Mouse (Mus musculus) lung, postnatal 0 days (tissue): ENCODE measurements around the gene Cyren. TPM values are rescaled to one million over a fixed set of nuclear protein-coding genes. Genes with fewer than 3 reads are reported as not detected.

Experiments used
- ATAC-seq: fragments of 200-750 bp; cut with Nextera tagmentation; 2 replicates; pipeline ENCODE4 v1.8.0; 2017; ENCODE audit warnings: moderate library complexity
- DNase-seq: peaks from one replicate; pipeline ENCODE4 v3.0.0-alpha.2; 2016; ENCODE audit warnings: low spot score
- H3K27ac ChIP-seq: fragments of 300-500 bp; sonication (generic); 2 replicates; pipeline ENCODE4 v1.5.1; 2014; ENCODE audit warnings: antibody characterized with exemption, mild to moderate bottlenecking, low read length, mixed read lengths
- H3K27me3 ChIP-seq: fragments of 300-500 bp; sonication (generic); replicated peaks from 2 replicates; pipeline ENCODE4 v1.6.1; 2014; ENCODE audit warnings: low read length, mixed read lengths; ENCODE audit not compliant: insufficient read depth
- H3K36me3 ChIP-seq: fragments of 300-500 bp; sonication (generic); 2 replicates; pipeline ENCODE4 v1.6.1; 2014; ENCODE audit warnings: low read length, mixed read lengths; ENCODE audit not compliant: insufficient read depth
- H3K4me1 ChIP-seq: fragments of 300-500 bp; sonication (generic); 2 replicates; pipeline ENCODE4 v1.6.1; 2014; ENCODE audit warnings: antibody characterized with exemption, low read depth, low read length, mixed read lengths; ENCODE audit not compliant: insufficient read depth
- H3K4me2 ChIP-seq: fragments of 300-500 bp; sonication (generic); replicated peaks from 2 replicates; pipeline ENCODE4 v1.6.1; 2014; ENCODE audit warnings: low read depth, mild to moderate bottlenecking, low read length, moderate library complexity, mixed read lengths
- H3K4me3 ChIP-seq: fragments of 300-500 bp; sonication (generic); 2 replicates; pipeline ENCODE4 v1.5.1; 2014; ENCODE audit warnings: low read depth, low read length
- H3K9ac ChIP-seq: fragments of 300-500 bp; sonication (generic); replicated peaks from 2 replicates; pipeline ENCODE4 v1.6.1; 2014; ENCODE audit warnings: low read depth, mild to moderate bottlenecking
- H3K9me3 ChIP-seq: fragments of 300-500 bp; sonication (generic); 2 replicates; pipeline ENCODE4 v1.6.1; 2016; ENCODE audit warnings: low read length, mixed read lengths
- CTCF ChIP-seq: IDR thresholded peaks from 2 replicates; pipeline ENCODE4 v1.5.1; 2016; ENCODE audit warnings: antibody characterized with exemption, mild to moderate bottlenecking
- EP300 ChIP-seq: IDR thresholded peaks from 2 replicates; pipeline ENCODE4 v1.6.1; 2016; ENCODE audit warnings: antibody characterized with exemption, mild to moderate bottlenecking, control low read depth
- whole genome bisulfite sequencing: fragments of 180-500 bp; shearing (Covaris S2); extraction: QIAGEN DNeasy Blood & Tissue Kit; methylation state at CpG from one replicate; pipeline ENCODE4 v1.1.7; 2014; 5-methylcytosine and 5-hydroxymethylcytosine counted together
- polyA plus RNA-seq: library from polyadenylated mRNA; unstranded; fragments of >200 nt; fragmentation: Nextera tagmentation; extraction: Ambion mirVana; gene quantifications from 2 replicates; pipeline ENCODE4 v1.2.1, GENCODE M21; 2015

Gene Cyren
- polyA plus RNA-seq, 1 experiment from 2014 or later, result 12.6 TPM

DNA sequence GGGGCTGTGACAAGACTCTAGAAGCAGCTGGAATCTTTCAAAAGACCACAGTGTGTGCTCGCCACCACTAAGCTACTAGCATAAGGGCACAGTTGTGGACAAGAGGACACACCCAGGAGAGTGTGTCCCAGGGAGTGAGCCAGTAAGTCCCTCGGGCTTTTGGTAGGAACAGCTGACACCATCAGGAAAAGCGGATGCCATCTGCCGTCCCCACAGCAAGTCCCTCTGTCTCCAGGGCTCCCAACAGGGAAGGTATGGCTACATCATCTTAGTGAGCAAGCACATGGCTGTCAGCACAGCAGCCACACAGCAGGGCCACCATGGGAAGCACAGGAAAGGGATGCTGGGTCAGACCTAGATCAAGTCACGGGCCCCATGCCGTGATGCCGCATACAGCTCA is 17.7 kb upstream of the Cyren start:
- Histone ChIP-seq H3K4me3 (no peak overlapping the region), H3K36me3 (peaks cover 8% of the 10 kb centered on the region; the same call in 1 of the 2 replicates), H3K9ac (no peak overlapping the region), H3K9me3 (no peaks in the 10 kb centered on the region), H3K4me1 (no peaks in the 10 kb centered on the region), H3K27ac (no peak overlapping the region), H3K27me3 (no peaks in the 10 kb centered on the region), H3K4me2 (no peak overlapping the region)
- no peak for ATAC-seq
- no peak for DNase-seq
- TF ChIP-seq EP300, result no peak
- no peak for TF ChIP-seq CTCF
- WGBS, result 90% methylated on average over 7 of the region's 7 CpGs

DNA sequence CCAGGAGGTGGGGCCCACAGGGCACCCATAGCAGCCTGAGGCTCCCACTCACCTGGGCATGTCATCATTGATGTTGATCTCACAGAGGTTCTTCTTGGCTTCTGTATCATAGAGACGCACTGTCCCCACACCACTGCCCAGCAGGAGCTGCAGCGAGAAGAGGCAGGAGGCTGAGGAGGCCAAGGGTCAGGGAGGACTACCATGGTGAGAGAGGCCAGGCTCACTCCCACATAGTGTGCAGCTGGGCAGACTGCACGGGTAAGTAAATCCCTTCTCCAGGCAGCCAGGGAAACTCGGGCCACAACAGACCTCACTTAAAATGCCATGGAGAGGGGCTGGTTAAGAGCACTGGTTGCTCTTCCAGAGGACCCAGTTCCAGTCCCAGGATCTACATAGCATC is 11.3 kb upstream of the Cyren start:
- no peaks in the 10 kb centered on the region for H3K4me1 ChIP-seq
- no peaks in the 10 kb centered on the region for H3K27me3 ChIP-seq
- peaks cover 37% of the 10 kb centered on the region; the same call in 1 of the 2 replicates for H3K36me3 ChIP-seq
- DNase-seq, result no peak
- H3K27ac ChIP-seq, result no peak overlapping the region
- no peak for ATAC-seq
- H3K4me2 ChIP-seq, result no peak overlapping the region
- no peaks in the 10 kb centered on the region for H3K9me3 ChIP-seq
- no peak overlapping the region for H3K4me3 ChIP-seq
- 77% methylated on average over 4 of the region's 4 CpGs for WGBS
- H3K9ac ChIP-seq, result no peak overlapping the region
- TF ChIP-seq EP300 (no peak), CTCF (no peak)

DNA sequence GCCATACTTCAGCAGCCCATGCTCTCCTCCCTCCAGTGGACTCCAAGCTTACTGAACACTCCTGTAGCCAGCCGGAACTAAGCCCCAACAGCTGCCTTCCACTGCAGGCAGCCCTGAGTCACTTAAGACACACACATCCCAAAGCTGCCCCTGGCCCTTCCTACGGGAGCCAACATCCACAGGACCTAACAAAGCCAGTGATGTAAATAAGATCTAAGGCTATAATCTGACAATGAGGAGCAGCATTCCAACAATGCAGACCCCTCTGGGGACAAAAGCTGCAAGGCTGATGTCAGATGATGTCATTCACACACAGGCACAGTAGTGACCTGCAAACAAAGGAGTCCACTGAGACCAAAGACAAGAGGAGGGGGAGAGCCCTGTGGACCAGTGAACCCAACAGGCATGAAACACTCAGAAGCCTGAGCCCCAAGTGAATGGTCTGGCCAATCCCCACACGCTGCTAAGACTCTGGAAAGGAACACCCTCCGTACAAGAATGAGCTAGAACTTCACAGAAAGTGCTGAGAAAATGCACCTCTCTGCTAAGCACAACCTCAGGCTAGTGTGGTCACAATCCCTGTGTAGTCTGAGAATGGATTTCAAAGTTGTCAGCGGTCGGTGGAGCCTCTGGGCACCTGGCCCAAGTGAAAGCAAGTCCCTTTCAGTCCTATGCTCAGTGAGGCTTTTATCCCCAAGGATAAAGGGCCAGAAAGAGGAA is 9.4 kb upstream of the Cyren start:
- Histone ChIP-seq H3K9ac (no peak overlapping the region), H3K9me3 (no peaks in the 10 kb centered on the region), H3K4me3 (no peak overlapping the region), H3K4me1 (no peaks in the 10 kb centered on the region), H3K36me3 (peaks cover 41% of the 10 kb centered on the region; the same call in 1 of the 2 replicates), H3K27ac (no peak overlapping the region), H3K4me2 (no peak overlapping the region), H3K27me3 (no peaks in the 10 kb centered on the region)
- DNase-seq (no peak), ATAC-seq (no peak)
- WGBS, result 81% methylated on average over 6 of the region's 6 CpGs
- TF ChIP-seq EP300 (no peak), CTCF (no peak)

DNA sequence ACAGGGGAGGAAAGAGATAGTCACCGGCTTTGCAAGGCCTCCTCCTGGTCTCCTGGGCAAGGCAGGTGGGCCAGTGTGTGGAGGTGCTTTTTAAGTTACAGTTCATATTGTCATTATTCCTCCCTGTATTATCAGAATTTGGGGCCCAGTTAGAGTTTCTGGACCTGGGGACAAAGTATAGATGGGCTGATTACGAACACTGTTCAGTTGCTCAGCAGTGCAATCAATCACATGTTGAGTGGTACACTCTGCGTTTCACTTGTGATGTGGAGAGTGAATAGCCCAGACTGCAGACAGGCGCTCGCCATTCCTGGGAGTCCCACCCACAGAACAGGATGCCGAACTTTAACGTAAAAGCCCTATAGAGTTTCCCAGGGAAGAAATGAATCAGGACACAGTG is 6.9 kb upstream of the Cyren start:
- 86% methylated on average over 7 of the region's 7 CpGs for WGBS
- TF ChIP-seq CTCF, result no peak
- TF ChIP-seq EP300, result no peak
- Histone ChIP-seq H3K4me2 (no peak overlapping the region), H3K27me3 (no peaks in the 10 kb centered on the region), H3K27ac (no peak overlapping the region), H3K9me3 (no peaks in the 10 kb centered on the region), H3K9ac (no peak overlapping the region), H3K36me3 (peaks cover 29% of the 10 kb centered on the region; the same call in 1 of the 2 replicates), H3K4me1 (no peaks in the 10 kb centered on the region), H3K4me3 (no peak overlapping the region)
- no peak for DNase-seq
- no peak for ATAC-seq

DNA sequence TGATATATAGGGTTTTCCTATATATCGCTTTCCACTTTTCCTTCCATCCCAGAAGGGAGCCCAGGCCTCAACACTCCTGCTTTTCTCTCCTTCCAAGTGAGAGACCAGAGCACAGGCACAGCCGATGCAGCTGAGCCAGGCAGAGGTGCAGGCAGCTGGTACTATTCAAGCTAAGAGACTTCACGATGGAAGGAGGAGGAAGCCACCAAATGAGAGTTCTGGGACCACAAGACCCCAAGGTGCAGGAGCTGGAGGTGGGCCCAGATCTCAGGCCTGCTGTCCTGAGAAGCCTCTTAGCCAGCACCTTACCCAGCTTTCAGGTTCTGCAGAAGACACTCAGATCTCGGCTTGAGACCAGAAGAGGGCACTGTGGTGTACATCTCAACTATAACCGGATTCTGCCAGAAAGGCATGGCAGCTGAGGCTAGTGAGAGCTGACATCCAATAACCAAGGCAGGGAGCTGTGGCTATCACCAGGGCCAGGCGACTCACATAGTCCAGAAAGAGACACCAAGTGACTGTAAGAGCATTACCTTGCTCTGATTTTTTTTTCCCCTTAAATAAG is 2.1 kb upstream of the Cyren start:
- H3K27me3 ChIP-seq, result no peaks in the 10 kb centered on the region
- H3K9ac ChIP-seq, result no peak overlapping the region
- 61% methylated on average over 6 of the region's 6 CpGs for WGBS
- no peaks in the 10 kb centered on the region for H3K9me3 ChIP-seq
- no peak overlapping the region for H3K27ac ChIP-seq
- no peak overlapping the region for H3K4me2 ChIP-seq
- H3K4me3 ChIP-seq, result no peak overlapping the region
- H3K36me3 ChIP-seq, result 0 out of 2 replicates have a peak, but pooled peaks cover 9% of the 10 kb centered on the region
- H3K4me1 ChIP-seq, result peaks cover 7% of the 10 kb centered on the region; the same call in 1 of the 2 replicates
- ATAC-seq (no peak), DNase-seq (peak; percentile 60)
- no peak for TF ChIP-seq EP300
- peak; percentile 66 for TF ChIP-seq CTCF

DNA sequence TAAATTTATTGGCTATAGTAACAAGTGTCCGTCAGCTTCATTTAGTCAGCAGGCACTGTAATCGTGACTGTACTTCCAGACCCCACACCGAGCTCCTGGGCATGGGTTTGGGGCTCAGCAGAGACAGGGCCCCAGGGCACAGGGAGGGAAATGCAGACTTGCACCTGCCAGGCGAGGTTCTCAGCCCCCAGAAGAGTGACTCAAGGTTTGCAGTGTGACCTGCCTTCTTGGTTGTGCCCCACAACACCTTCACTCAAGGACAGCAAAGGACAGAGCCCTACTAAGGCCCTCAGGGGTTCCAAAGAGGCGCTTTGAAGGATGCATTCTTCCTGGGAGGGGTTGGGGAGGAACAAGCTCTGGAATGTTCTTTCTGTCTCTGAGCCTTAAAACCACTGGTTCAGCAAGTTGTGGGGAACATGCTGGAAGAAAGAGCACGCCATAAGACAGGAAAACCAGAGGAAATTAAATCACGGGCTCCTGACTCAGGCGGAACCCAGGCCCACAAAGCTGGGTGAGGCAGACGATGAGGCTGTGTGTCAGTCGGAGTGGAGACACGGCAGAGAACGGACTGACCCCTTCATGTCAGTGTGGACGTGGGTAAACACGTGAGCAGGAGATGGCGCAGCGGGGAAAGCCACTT is 1.4 kb upstream of the Cyren start:
- Histone ChIP-seq H3K9me3 (no peaks in the 10 kb centered on the region), H3K9ac (no peak overlapping the region), H3K27ac (no peak overlapping the region), H3K4me1 (peaks cover 12% of the 10 kb centered on the region; the same call in 1 of the 2 replicates), H3K4me2 (no peak overlapping the region), H3K4me3 (no peak overlapping the region), H3K27me3 (no peaks in the 10 kb centered on the region), H3K36me3 (0 out of 2 replicates have a peak, but pooled peaks cover 4% of the 10 kb centered on the region)
- WGBS, result 90% methylated on average over 16 of the region's 16 CpGs
- ATAC-seq, result no peak
- no peak for DNase-seq
- no peak for TF ChIP-seq EP300
